Mouse (Mus musculus) left cerebral cortex, adult 11 months (tissue): ENCODE measurements around the gene Srpk3.
A peak's percentile ranks its signal among the peaks of the same experiment; 100 is the strongest.

Experiments
- DNase-seq: peaks from one replicate; pipeline ENCODE4 v3.0.0; 2022; ENCODE audit warnings: low spot score

Gene Srpk3

DNA sequence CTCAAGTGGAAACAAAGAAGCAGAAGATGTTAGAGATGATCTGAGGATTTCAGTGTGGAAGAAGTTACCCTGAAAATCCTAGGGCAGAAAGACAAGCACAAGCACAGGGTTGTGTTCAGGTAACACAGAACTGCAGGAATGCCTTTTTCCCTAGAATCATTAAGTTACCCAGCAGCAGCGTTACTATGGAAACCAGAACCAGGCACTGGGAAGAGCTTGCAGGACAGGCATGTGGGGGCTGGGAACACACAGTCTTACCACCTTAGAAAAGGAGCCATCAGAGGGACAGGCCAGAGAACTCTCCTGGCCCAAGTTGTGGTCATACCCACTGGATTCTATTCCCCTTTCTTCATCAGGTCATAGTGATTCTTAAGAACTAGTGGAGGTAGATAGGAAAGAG lies 31.6 kb downstream of the Srpk3 start:
- no peak for DNase-seq

DNA sequence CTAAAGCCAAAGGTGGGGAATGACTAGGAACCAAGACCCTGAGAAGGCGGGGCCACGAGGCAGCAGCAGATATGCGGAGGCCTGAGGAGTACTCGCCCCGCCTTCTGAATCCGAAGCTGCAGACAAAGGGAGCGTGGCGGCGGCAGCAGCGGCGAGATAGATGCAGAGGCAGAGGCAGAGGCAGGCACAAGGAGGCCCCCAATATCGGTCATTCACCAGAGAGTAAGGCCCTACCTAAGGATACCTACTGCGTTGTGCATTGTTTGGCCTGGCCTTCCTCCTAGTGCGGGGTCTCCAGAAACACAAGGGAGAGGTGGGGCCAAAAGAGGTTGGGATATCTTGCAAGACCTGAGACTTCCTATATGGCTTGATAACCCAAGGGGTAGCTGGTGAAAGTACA lies 40.9 kb downstream of the Srpk3 start:
- DNase-seq: no peak

DNA sequence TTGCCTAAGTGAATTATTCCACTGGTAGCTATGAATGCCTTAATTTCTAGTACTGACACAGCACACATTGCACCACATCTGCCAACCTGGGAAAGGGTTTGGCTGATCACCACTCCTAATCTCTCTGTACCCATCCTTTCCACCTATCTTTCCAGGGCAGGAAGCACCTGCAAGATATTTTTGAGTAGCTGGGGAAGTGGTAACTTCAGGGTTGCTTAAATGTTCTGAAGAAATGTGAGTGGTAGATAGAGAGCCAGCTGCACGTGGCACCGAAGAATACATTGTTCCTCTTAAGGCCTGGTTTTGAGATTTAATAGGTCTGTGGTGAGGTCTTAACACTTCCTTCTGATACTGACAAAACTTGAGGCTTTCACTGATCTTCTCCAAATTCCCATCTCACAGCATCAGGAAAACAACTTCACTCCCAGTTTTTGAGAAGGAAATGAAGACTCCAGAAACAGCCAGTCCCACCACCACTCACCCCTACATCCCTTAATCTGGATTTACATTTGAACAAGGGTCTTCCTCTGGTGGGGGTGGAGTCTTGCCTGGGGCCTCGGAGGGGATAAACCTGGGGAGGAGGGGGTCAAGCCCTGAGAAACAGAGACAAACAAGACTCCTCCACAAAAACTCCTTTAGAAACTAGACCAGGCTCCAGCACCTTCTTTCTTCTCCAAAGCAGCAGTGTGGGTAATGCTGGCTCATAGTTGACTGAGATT lies 42.5 kb downstream of the Srpk3 start:
- no peak for DNase-seq

DNA sequence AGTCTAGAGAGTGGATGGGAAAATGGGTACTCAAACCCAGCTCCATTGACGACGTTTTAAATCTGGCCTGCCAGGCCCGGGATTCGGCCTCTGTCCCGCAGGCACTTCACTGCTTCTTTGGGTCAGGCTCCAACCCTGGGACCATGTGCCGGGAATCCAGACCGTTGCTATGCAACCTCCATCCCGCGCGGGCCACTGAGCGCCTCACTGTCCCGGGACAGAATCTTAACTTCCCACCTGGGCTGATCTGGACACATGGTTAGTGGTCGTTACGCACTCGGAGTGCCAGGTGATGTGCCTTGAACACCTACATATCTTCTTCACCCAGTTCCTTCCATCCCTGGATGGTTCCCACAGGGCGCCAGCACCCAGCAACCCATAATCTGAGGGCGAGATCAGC lies 49.5 kb downstream of the Srpk3 start:
- no peak for DNase-seq

DNA sequence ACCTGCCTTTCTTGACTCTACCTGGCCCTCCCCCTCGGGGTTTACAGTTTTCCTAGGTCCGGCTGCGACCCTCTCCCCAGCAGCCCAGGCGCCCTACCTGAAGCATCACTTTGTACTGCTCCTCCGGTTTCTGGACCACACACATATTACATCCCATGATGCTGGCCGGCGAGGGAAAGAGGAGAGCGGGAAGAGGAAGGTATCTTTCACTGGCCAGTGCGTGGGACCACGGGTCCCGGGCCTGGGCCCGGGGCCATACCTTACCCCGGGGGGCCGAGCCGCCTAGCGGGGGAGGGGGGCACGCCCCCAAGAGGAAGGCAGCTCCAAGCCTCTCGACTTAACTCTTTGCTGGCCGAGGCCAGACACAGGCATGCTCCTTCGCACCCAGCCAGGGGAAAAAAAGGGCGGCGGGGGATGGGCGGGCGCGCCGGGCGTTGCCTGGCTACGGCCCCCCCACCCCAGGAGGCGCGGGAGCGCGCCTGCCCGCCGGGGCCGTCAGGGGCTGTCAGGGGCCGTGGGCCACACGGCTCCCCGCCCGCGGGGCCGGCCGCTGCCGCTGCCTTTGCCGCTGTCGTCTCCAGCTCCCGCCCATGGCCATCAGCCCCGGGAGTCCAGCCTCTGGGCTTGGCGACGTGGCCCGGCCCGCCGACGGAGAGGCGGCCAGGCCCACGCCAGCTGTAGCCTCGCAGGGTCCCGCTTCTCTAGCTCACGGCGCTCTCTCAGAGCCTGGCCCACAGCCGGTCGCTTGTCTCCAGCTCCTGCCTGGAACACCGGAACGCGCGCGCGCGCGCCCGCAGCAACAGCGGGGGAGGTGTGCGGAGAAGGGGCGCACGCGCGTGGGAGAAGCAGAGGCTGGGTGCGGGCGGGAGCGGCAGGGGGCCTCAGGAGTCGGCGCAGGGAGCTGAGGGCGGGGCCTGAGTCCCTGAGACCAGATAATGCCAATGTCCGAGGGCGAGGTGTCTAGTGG lies 50.3 kb downstream of the Srpk3 start, which contains the start of gene Pdzd4:
Pdzd4 (minus strand) TSS at position 785 of the 967 bp plus-strand sequence.
- DNase-seq: peak; percentile 36
